Mouse (Mus musculus): ENCODE results near the gene Slc25a47. TPM values are rescaled to one million over a fixed set of nuclear protein-coding genes. Genes with fewer than 3 reads are reported as not detected.

Slc25a47 gene
- polyA plus RNA-seq, 1 experiment from 2014 or later: 9.8 TPM

DNA sequence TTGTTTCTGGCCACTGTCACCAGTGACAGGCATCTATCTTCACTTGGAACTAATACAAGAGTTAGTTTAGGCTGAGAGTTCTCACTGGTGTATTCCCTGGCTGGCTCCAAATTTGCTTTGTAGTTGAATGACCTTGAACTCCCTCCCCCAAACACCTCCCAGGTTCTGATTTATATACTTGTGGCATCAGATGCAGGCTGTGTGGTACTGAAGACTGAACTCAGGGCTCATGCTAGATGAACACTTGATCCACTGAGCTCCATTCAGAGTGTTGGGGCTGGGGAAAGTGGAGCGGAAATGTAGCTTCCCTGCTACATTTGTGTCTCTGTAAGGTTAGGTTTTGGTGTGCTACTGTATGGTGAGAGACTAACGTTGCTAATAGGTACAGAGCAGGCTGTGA, 31.5 kb upstream of the Slc25a47 start:
- ATAC-seq (ENCODE audit: low read depth) (no peak), DNase-seq (ENCODE audit: low spot score) (no peak)
- Histone ChIP-seq H3K4me1 (ENCODE audit: control insufficient read depth, insufficient read depth, low read length) (no peaks in the 10 kb centered on the region), H3K27ac (replicated peaks; ENCODE audit: low read depth, low read length) (no peak overlapping the region), H3K9ac (ENCODE audit: low read depth, low read length) (no peak overlapping the region), H3K36me3 (ENCODE audit: control insufficient read depth, insufficient read depth, low read length) (peaks cover 4% of the 10 kb centered on the region; the same call in 1 of the 2 replicates), H3K9me3 (ENCODE audit: control insufficient read depth, low read length) (no peaks in the 10 kb centered on the region), H3K4me3 (ENCODE audit: low read depth, low read length) (no peak overlapping the region), H3K4me2 (ENCODE audit: low read depth, low read length) (no peak overlapping the region), H3K27me3 (replicated peaks; ENCODE audit: control insufficient read depth, insufficient read depth, low read length) (no peaks in the 10 kb centered on the region)
- WGBS: 84% methylated on average over 2 of the region's 2 CpGs

GRCm38 (mm10) chr12:108808465-108808864, 27.4 kb upstream of the Slc25a47 start:
- DNase-seq (ENCODE audit: low spot score): no peak
- no peak overlapping the region for H3K9ac ChIP-seq (ENCODE audit: low read depth, low read length)

GRCm38 (mm10) chr12:108809771-108810170, 26.1 kb upstream of the Slc25a47 start:
- peaks cover 19% of the 10 kb centered on the region; the same call in 1 of the 2 replicates for H3K36me3 ChIP-seq (ENCODE audit: control insufficient read depth, insufficient read depth, low read length)
- H3K4me3 ChIP-seq (ENCODE audit: low read depth, low read length): no peak overlapping the region
- no peak overlapping the region for H3K9ac ChIP-seq (ENCODE audit: low read depth, low read length)
- H3K27me3 ChIP-seq (replicated peaks; ENCODE audit: control insufficient read depth, insufficient read depth, low read length): no peaks in the 10 kb centered on the region
- ATAC-seq (ENCODE audit: low read depth) (no peak), DNase-seq (ENCODE audit: low spot score) (no peak)
- H3K4me1 ChIP-seq (ENCODE audit: control insufficient read depth, insufficient read depth, low read length): no peaks in the 10 kb centered on the region
- H3K27ac ChIP-seq (replicated peaks; ENCODE audit: low read depth, low read length): no peak overlapping the region
- WGBS: 91% methylated on average over 1 of the region's 1 CpGs
- no peak overlapping the region for H3K4me2 ChIP-seq (ENCODE audit: low read depth, low read length)
- H3K9me3 ChIP-seq (ENCODE audit: control insufficient read depth, low read length): no peaks in the 10 kb centered on the region

More at GRCm38 (mm10) chr12:108808465-108808864, 27.4 kb upstream of the Slc25a47 start:
- no peak for ATAC-seq (ENCODE audit: low read depth)
- Histone ChIP-seq H3K9me3 (ENCODE audit: control insufficient read depth, low read length) (no peaks in the 10 kb centered on the region), H3K27me3 (replicated peaks; ENCODE audit: control insufficient read depth, insufficient read depth, low read length) (no peaks in the 10 kb centered on the region), H3K4me1 (ENCODE audit: control insufficient read depth, insufficient read depth, low read length) (no peaks in the 10 kb centered on the region), H3K4me3 (ENCODE audit: low read depth, low read length) (no peak overlapping the region), H3K36me3 (ENCODE audit: control insufficient read depth, insufficient read depth, low read length) (peaks cover 7% of the 10 kb centered on the region; the same call in 1 of the 2 replicates), H3K4me2 (ENCODE audit: low read depth, low read length) (no peak overlapping the region), H3K27ac (replicated peaks; ENCODE audit: low read depth, low read length) (no peak overlapping the region)
- 91% methylated on average over 2 of the region's 2 CpGs for WGBS

- no peaks in the 10 kb centered on the region for H3K4me1 ChIP-seq (ENCODE audit: control insufficient read depth, insufficient read depth, low read length)
- H3K27ac ChIP-seq (replicated peaks; ENCODE audit: low read depth, low read length): no peak overlapping the region
- ATAC-seq (ENCODE audit: low read depth): no peak
- H3K4me3 ChIP-seq (ENCODE audit: low read depth, low read length): no peak overlapping the region
- no peak overlapping the region for H3K4me2 ChIP-seq (ENCODE audit: low read depth, low read length)
- 93% methylated on average over 7 of the region's 7 CpGs for WGBS
- H3K9me3 ChIP-seq (ENCODE audit: control insufficient read depth, low read length): no peaks in the 10 kb centered on the region
- H3K27me3 ChIP-seq (replicated peaks; ENCODE audit: control insufficient read depth, insufficient read depth, low read length): no peaks in the 10 kb centered on the region
- H3K36me3 ChIP-seq (ENCODE audit: control insufficient read depth, insufficient read depth, low read length): peaks cover 25% of the 10 kb centered on the region; the same call in 1 of the 2 replicates
- H3K9ac ChIP-seq (ENCODE audit: low read depth, low read length): no peak overlapping the region
- no peak for DNase-seq (ENCODE audit: low spot score)
These were observed 25.5 kb upstream of the Slc25a47 start for GRCm38 (mm10) chr12:108810309-108810708.

DNA sequence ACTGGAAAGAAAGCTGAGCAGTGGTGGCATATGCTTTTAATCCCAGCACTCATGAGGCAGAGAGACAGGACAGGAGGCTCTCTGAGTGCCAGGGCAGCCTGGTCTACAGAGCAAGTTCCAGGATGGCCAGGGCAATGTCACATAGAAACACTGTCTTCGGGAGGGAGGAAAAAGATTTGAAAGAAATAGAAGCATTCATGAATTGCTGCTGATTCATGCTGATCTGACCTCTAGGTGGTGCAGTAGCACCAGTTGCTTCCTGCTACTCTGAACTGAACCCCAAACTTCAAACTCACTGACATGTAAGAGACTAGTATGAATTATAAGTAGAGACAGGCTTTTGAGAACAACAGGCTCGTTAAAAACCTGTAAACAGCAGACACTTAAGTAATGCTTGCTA, 24.7 kb upstream of the Slc25a47 start:
- H3K27me3 ChIP-seq (replicated peaks; ENCODE audit: control insufficient read depth, insufficient read depth, low read length): no peaks in the 10 kb centered on the region
- no peaks in the 10 kb centered on the region for H3K4me1 ChIP-seq (ENCODE audit: control insufficient read depth, insufficient read depth, low read length)
- DNase-seq (ENCODE audit: low spot score) (peak; percentile 36), ATAC-seq (ENCODE audit: low read depth) (no peak)
- WGBS: 60% methylated on average over 2 of the region's 2 CpGs
- peaks cover 31% of the 10 kb centered on the region; the same call in 1 of the 2 replicates for H3K36me3 ChIP-seq (ENCODE audit: control insufficient read depth, insufficient read depth, low read length)
- H3K4me3 ChIP-seq (ENCODE audit: low read depth, low read length): no peak overlapping the region
- no peaks in the 10 kb centered on the region for H3K9me3 ChIP-seq (ENCODE audit: control insufficient read depth, low read length)
- no peak overlapping the region for H3K27ac ChIP-seq (replicated peaks; ENCODE audit: low read depth, low read length)
- no peak overlapping the region for H3K4me2 ChIP-seq (ENCODE audit: low read depth, low read length)
- no peak overlapping the region for H3K9ac ChIP-seq (ENCODE audit: low read depth, low read length)

- DNase-seq (ENCODE audit: low spot score) (no peak), ATAC-seq (ENCODE audit: low read depth) (no peak)
- Histone ChIP-seq H3K9ac (ENCODE audit: low read depth, low read length) (no peak overlapping the region), H3K27me3 (replicated peaks; ENCODE audit: control insufficient read depth, insufficient read depth, low read length) (no peaks in the 10 kb centered on the region), H3K9me3 (ENCODE audit: control insufficient read depth, low read length) (no peaks in the 10 kb centered on the region), H3K27ac (replicated peaks; ENCODE audit: low read depth, low read length) (no peak overlapping the region), H3K4me1 (ENCODE audit: control insufficient read depth, insufficient read depth, low read length) (no peaks in the 10 kb centered on the region), H3K4me2 (ENCODE audit: low read depth, low read length) (no peak overlapping the region), H3K4me3 (ENCODE audit: low read depth, low read length) (no peak overlapping the region), H3K36me3 (ENCODE audit: control insufficient read depth, insufficient read depth, low read length) (peaks cover 42% of the 10 kb centered on the region)
- WGBS: 88% methylated on average over 6 of the region's 6 CpGs
These were observed 23.4 kb upstream of the Slc25a47 start for GRCm38 (mm10) chr12:108812463-108812862.

- Histone ChIP-seq H3K9me3 (ENCODE audit: control insufficient read depth, low read length) (no peaks in the 10 kb centered on the region), H3K27me3 (replicated peaks; ENCODE audit: control insufficient read depth, insufficient read depth, low read length) (no peaks in the 10 kb centered on the region), H3K4me2 (ENCODE audit: low read depth, low read length) (no peak overlapping the region), H3K9ac (ENCODE audit: low read depth, low read length) (no peak overlapping the region), H3K4me1 (ENCODE audit: control insufficient read depth, insufficient read depth, low read length) (no peaks in the 10 kb centered on the region), H3K36me3 (ENCODE audit: control insufficient read depth, insufficient read depth, low read length) (peaks cover 53% of the 10 kb centered on the region), H3K27ac (replicated peaks; ENCODE audit: low read depth, low read length) (no peak overlapping the region), H3K4me3 (ENCODE audit: low read depth, low read length) (no peak overlapping the region)
- ATAC-seq (ENCODE audit: low read depth): no peak
- WGBS: 91% methylated on average over 6 of the region's 6 CpGs
- no peak for DNase-seq (ENCODE audit: low spot score)
These were observed 21.4 kb upstream of the Slc25a47 start for GRCm38 (mm10) chr12:108814470-108814869.

- peaks cover 62% of the 10 kb centered on the region for H3K36me3 ChIP-seq (ENCODE audit: control insufficient read depth, insufficient read depth, low read length)
- H3K4me3 ChIP-seq (ENCODE audit: low read depth, low read length): no peak overlapping the region
- 84% methylated on average over 11 of the region's 11 CpGs for WGBS
- H3K4me2 ChIP-seq (ENCODE audit: low read depth, low read length): no peak overlapping the region
- DNase-seq (ENCODE audit: low spot score) (no peak), ATAC-seq (ENCODE audit: low read depth) (no peak)
- no peaks in the 10 kb centered on the region for H3K27me3 ChIP-seq (replicated peaks; ENCODE audit: control insufficient read depth, insufficient read depth, low read length)
- H3K9me3 ChIP-seq (ENCODE audit: control insufficient read depth, low read length): no peaks in the 10 kb centered on the region
- H3K9ac ChIP-seq (ENCODE audit: low read depth, low read length): no peak overlapping the region
- H3K4me1 ChIP-seq (ENCODE audit: control insufficient read depth, insufficient read depth, low read length): no peaks in the 10 kb centered on the region
- H3K27ac ChIP-seq (replicated peaks; ENCODE audit: low read depth, low read length): no peak overlapping the region
These were observed 19.3 kb upstream of the Slc25a47 start for GRCm38 (mm10) chr12:108816569-108816968.

- H3K9ac ChIP-seq (ENCODE audit: low read depth, low read length): no peak overlapping the region
These were observed 15.4 kb upstream of the Slc25a47 start for GRCm38 (mm10) chr12:108820461-108820860.

More at GRCm38 (mm10) chr12:108820461-108820860, 15.4 kb upstream of the Slc25a47 start:
- no peak overlapping the region for H3K4me3 ChIP-seq (ENCODE audit: low read depth, low read length)
- H3K4me1 ChIP-seq (ENCODE audit: control insufficient read depth, insufficient read depth, low read length): no peaks in the 10 kb centered on the region
- ATAC-seq (ENCODE audit: low read depth) (no peak), DNase-seq (ENCODE audit: low spot score) (no peak)
- WGBS: 96% methylated on average over 4 of the region's 4 CpGs
- no peaks in the 10 kb centered on the region for H3K27me3 ChIP-seq (replicated peaks; ENCODE audit: control insufficient read depth, insufficient read depth, low read length)
- no peak overlapping the region for H3K27ac ChIP-seq (replicated peaks; ENCODE audit: low read depth, low read length)
- no peaks in the 10 kb centered on the region for H3K9me3 ChIP-seq (ENCODE audit: control insufficient read depth, low read length)
- no peak overlapping the region for H3K4me2 ChIP-seq (ENCODE audit: low read depth, low read length)
- H3K36me3 ChIP-seq (ENCODE audit: control insufficient read depth, insufficient read depth, low read length): peaks cover 40% of the 10 kb centered on the region
